Mouse (Mus musculus): ENCODE measurements around the gene Plekha1.

The Plekha1 gene

GRCm38 (mm10) chr7:130918260-130918659 lies 52.7 kb downstream of the Plekha1 start:
- DNase-seq (ENCODE audit: low spot score) = no peak

- no peak for DNase-seq (ENCODE audit: low spot score)
Measured at GRCm38 (mm10) chr7:130922981-130923731, 57.6 kb downstream of the Plekha1 start.

GRCm38 (mm10) chr7:130930401-130930800 lies 64.8 kb downstream of the Plekha1 start:
- no peak for DNase-seq (ENCODE audit: low spot score)

GRCm38 (mm10) chr7:130932921-130933320 lies 67.4 kb downstream of the Plekha1 start:
- no peak for DNase-seq (ENCODE audit: low spot score)

- no peak for DNase-seq (ENCODE audit: low spot score)
Measured at GRCm38 (mm10) chr7:130934654-130935053, 69.1 kb downstream of the Plekha1 start.

- no peak for DNase-seq (ENCODE audit: low spot score)
Measured at GRCm38 (mm10) chr7:130935421-130935792, 69.9 kb downstream of the Plekha1 start.

GRCm38 (mm10) chr7:130935793-130936471 lies 70.4 kb downstream of the Plekha1 start, which contains the start of gene Htra1:
TSS of gene Htra1 (plus strand) at chr7:130936111.
- no peak for DNase-seq (ENCODE audit: low spot score)

GRCm38 (mm10) chr7:130936472-130936951 lies 71.0 kb downstream of the Plekha1 start:
- DNase-seq (ENCODE audit: low spot score) = no peak

GRCm38 (mm10) chr7:130937266-130937841 lies 71.8 kb downstream of the Plekha1 start:
- DNase-seq (ENCODE audit: low spot score) = no peak

- no peak for DNase-seq (ENCODE audit: low spot score)
Measured at GRCm38 (mm10) chr7:130938005-130938404, 72.4 kb downstream of the Plekha1 start.

GRCm38 (mm10) chr7:130938896-130939295 lies 73.3 kb downstream of the Plekha1 start:
- no peak for DNase-seq (ENCODE audit: low spot score)

- no peak for DNase-seq (ENCODE audit: low spot score)
Measured at GRCm38 (mm10) chr7:130940733-130941132, 75.2 kb downstream of the Plekha1 start.

- no peak for DNase-seq (ENCODE audit: low spot score)
Measured at GRCm38 (mm10) chr7:130943280-130943895, 77.8 kb downstream of the Plekha1 start.

- no peak for DNase-seq (ENCODE audit: low spot score)
Measured at GRCm38 (mm10) chr7:130944766-130945475, 79.4 kb downstream of the Plekha1 start.

GRCm38 (mm10) chr7:130945730-130946129 lies 80.2 kb downstream of the Plekha1 start:
- no peak for DNase-seq (ENCODE audit: low spot score)

- DNase-seq (ENCODE audit: low spot score) = no peak
Measured at GRCm38 (mm10) chr7:130946303-130946702, 80.7 kb downstream of the Plekha1 start.

GRCm38 (mm10) chr7:130948563-130949208 lies 83.1 kb downstream of the Plekha1 start:
- DNase-seq (ENCODE audit: low spot score) = no peak

- DNase-seq (ENCODE audit: low spot score) = no peak
Measured at GRCm38 (mm10) chr7:130949331-130949751, 83.8 kb downstream of the Plekha1 start.

- no peak for DNase-seq (ENCODE audit: low spot score)
Measured at GRCm38 (mm10) chr7:130950482-130950881, 84.9 kb downstream of the Plekha1 start.

GRCm38 (mm10) chr7:130951004-130951403 lies 85.4 kb downstream of the Plekha1 start:
- no peak for DNase-seq (ENCODE audit: low spot score)

GRCm38 (mm10) chr7:130953376-130953775 lies 87.8 kb downstream of the Plekha1 start:
- DNase-seq (ENCODE audit: low spot score) = no peak

Data from layer of hippocampus, adult 9-10 months (tissue).